Mouse (Mus musculus): ENCODE results near the gene Kcnip2.

- TF ChIP-seq CTCF (IDR thresholded peaks at IDR 0.05; ENCODE audit: low read depth): no peak
- no peak for TF ChIP-seq EP300 (IDR thresholded peaks at IDR 0.05; ENCODE audit: low read depth)
Measured at GRCm38 (mm10) chr19:45813801-45814200, 2.1 kb downstream of the Kcnip2 start.

All from heart, postnatal 0 days (tissue).